25 mouse cellular contexts compared by ENCODE assay signal in genomic region chr7:110756440-110756839, GRCm38 (mm10). TPM values are rescaled to one million over a fixed set of nuclear protein-coding genes. Genes with fewer than 3 reads are reported as not detected.
DNase-seq lines count a peak whose midpoint lies in the region; ATAC-seq lines count a peak whose summit lies in the region.
"Had no signal": no experiment of that assay in that cellular context is flagged by ENCODE, and none has a peak within 500 bp of the region (broad histone marks: within the 10 kb centered on the region; RNA-seq: fewer than 3 reads in every experiment).

No protein-coding gene starts in this region.

- DNase-seq in kidney, adult 8-10 months: no peak
- DNase-seq in NIH3T3 (ENCODE audit: low read depth): peak; percentile 51
- peak; percentile 35 to 38 for DNase-seq in kidney, postnatal 4 days
- DNase-seq in spleen, postnatal 10 days (ENCODE audit: low spot score in 2 of 2): no peak
- no peak for DNase-seq in heart, postnatal 10 days
- DNase-seq: adrenal gland, postnatal 36 days; cerebellum, adult 9-11 months; forebrain, postnatal 0 days; gastrocnemius, postnatal 14 days; heart, adult 18-20 months; heart, postnatal 36 days; lung, embryonic 14.5 days; lung, postnatal 36 days; retina, postnatal 1 day; right cerebral cortex, postnatal 4 days had no signal

- no peak overlapping the region for H3K4me2 ChIP-seq in kidney, embryonic 16.5 days (replicated peaks; ENCODE audit: low read depth, low read length)
- H3K4me2 ChIP-seq: embryonic facial prominence, embryonic 12.5 days; hindbrain, embryonic 14.5 days; liver, embryonic 12.5 days; lung, embryonic 14.5 days; midbrain, embryonic 15.5 days; neural tube, embryonic 13.5 days had no signal

- 26% methylated on average over 2 of the region's 2 CpGs for WGBS in kidney, embryonic 16.5 days

- H3K4me1 ChIP-seq in kidney, embryonic 16.5 days (ENCODE audit: insufficient read depth, low read length): peaks cover 28% of the 10 kb centered on the region
- H3K4me1 ChIP-seq: midbrain, embryonic 15.5 days; neural tube, embryonic 13.5 days had no signal

- H3K9ac ChIP-seq in kidney, embryonic 16.5 days (replicated peaks; ENCODE audit: low read length): no peak overlapping the region
- H3K9ac ChIP-seq: embryonic facial prominence, embryonic 12.5 days; forebrain, postnatal 0 days; hindbrain, embryonic 14.5 days; liver, embryonic 12.5 days; lung, embryonic 14.5 days; midbrain, embryonic 15.5 days; neural tube, embryonic 13.5 days had no signal

- no peaks in the 10 kb centered on the region for H3K27me3 ChIP-seq in kidney, embryonic 16.5 days (ENCODE audit: insufficient read depth, low read length)
- H3K27me3 ChIP-seq: midbrain, embryonic 15.5 days; neural tube, embryonic 13.5 days had no signal

- H3K27ac ChIP-seq in kidney, embryonic 16.5 days (ENCODE audit: low read length): 0 out of 2 replicates have a peak overlapping the region, but pooled peaks have one; percentile 15
- H3K27ac ChIP-seq: embryonic facial prominence, embryonic 12.5 days; hindbrain, embryonic 14.5 days; limb, embryonic 10.5 days; liver, embryonic 12.5 days; midbrain, embryonic 15.5 days; neural tube, embryonic 13.5 days had no signal

- no peaks in the 10 kb centered on the region for H3K36me3 ChIP-seq in kidney, embryonic 16.5 days (ENCODE audit: insufficient read depth, low read length)
- H3K36me3 ChIP-seq: embryonic facial prominence, embryonic 12.5 days; limb, embryonic 10.5 days; liver, embryonic 12.5 days; midbrain, embryonic 15.5 days; neural tube, embryonic 13.5 days had no signal

- no peaks in the 10 kb centered on the region for H3K9me3 ChIP-seq in kidney, embryonic 16.5 days (ENCODE audit: low read length)
- H3K9me3 ChIP-seq: embryonic facial prominence, embryonic 12.5 days; limb, embryonic 10.5 days; liver, embryonic 12.5 days; midbrain, embryonic 15.5 days; neural tube, embryonic 13.5 days had no signal

- peak; percentile 44; the same call in 1 of the 2 replicates for ATAC-seq in kidney, embryonic 16.5 days (ENCODE audit: low FRiP score, low TSS enrichment)
- peak; percentile 25; the same call in 1 of the 2 replicates for ATAC-seq in common myeloid progenitor, adult 5-6 weeks (replicated peaks; ENCODE audit: low read depth, poor library complexity, severe bottlenecking)
- ATAC-seq: forebrain, postnatal 0 days; inflammation-experienced regulatory T-cells, adult 6 months; liver, embryonic 12.5 days; midbrain, embryonic 15.5 days had no signal

- no peak overlapping the region for H3K4me3 ChIP-seq in kidney, embryonic 16.5 days (ENCODE audit: low read length)
- H3K4me3 ChIP-seq: embryonic facial prominence, embryonic 12.5 days; limb, embryonic 10.5 days; liver, embryonic 12.5 days; midbrain, embryonic 15.5 days; myocyte; neural tube, embryonic 13.5 days had no signal

- intact Hi-C loops in heart, postnatal 10 days (cut with DNase I): no loop called here

RNA-seq across cellular contexts. Expression of gene Ampd3, which starts 11.6 kb away (rescaled TPM):
- polyA plus RNA-seq in kidney, embryonic 16.5 days (2015; fragmentation: Nextera tagmentation; extraction: Ambion mirVana): 8.8 and 10.1 TPM in 2 replicates
- total RNA-seq in common myeloid progenitor, adult 5-6 weeks (2017): 9.0 and 17.3 TPM in 2 replicates
- 10 to 100 TPM; 37.7 to 39.2 TPM for total RNA-seq in heart, postnatal 10 days (2021)

Comparison
In these comparisons a context has a peak if more than half of its experiments do, and no peak if none do; other contexts are left out.
1. DNase-seq: peak in NIH3T3 (single experiment) and kidney, postnatal 4 days (2 of 2); none in kidney, adult 8-10 months (0 of 2), spleen, postnatal 10 days (0 of 2) and heart, postnatal 10 days (0 of 2).